ENCODE assay signal across 9 mouse cellular contexts in genomic region chr1:127270273-127271020, GRCm38 (mm10).
DNase-seq lines count a peak whose midpoint lies in the region; ATAC-seq and TF ChIP-seq lines count a peak whose summit lies in the region.
"Had no signal": no experiment of that assay in that cellular context is flagged by ENCODE, and none has a peak within 500 bp of the region (broad histone marks: within the 10 kb centered on the region; RNA-seq: fewer than 3 reads in every experiment).

No protein-coding gene starts in this region.

- H3K4me3 ChIP-seq in midbrain, embryonic 14.5 days (replicated peaks; ENCODE audit: low read depth, low read length) = no peak overlapping the region
- no peak overlapping the region for H3K4me3 ChIP-seq in midbrain, embryonic 15.5 days
- H3K4me3 ChIP-seq in liver, embryonic 15.5 days (replicated peaks) = no peak overlapping the region
- no peak overlapping the region for H3K4me3 ChIP-seq in stomach, postnatal 0 days (ENCODE audit: low read depth, low read length)
- H3K4me3 ChIP-seq: hindbrain, embryonic 10.5 days had no signal

- no peak for TF ChIP-seq CTCF in stomach, postnatal 0 days (IDR thresholded peaks at IDR 0.05; ENCODE audit: low read depth)

- peak; percentile 5 to 34 for DNase-seq in heart, adult 9 months (ENCODE audit: low spot score in 2 of 2)
- no peak for DNase-seq in heart, adult 8-10 months (ENCODE audit: low spot score)
- DNase-seq in midbrain, embryonic 14.5 days = peak; percentile 31
- DNase-seq in stomach, postnatal 0 days (ENCODE audit: low spot score) = no peak
- no peak for DNase-seq in Muller cell, postnatal 12 days (ENCODE audit: inconsistent ontology term)
- no peak for DNase-seq in frontal cortex, adult 2 months (ENCODE audit: extremely low spot score in 1 of 2, low spot score in 1 of 2)

- no peak for TF ChIP-seq EP300 in stomach, postnatal 0 days (optimal IDR thresholded peaks at IDR 0.05)

- 0 out of 2 replicates have a peak, but pooled peaks cover 4% of the 10 kb centered on the region for H3K4me1 ChIP-seq in midbrain, embryonic 14.5 days (ENCODE audit: control insufficient read depth, insufficient read depth, low read length)
- H3K4me1 ChIP-seq in midbrain, embryonic 15.5 days = peaks cover 6% of the 10 kb centered on the region
- no peaks in the 10 kb centered on the region for H3K4me1 ChIP-seq in liver, embryonic 15.5 days (replicated peaks)
- H3K4me1 ChIP-seq in stomach, postnatal 0 days (replicated peaks; ENCODE audit: control insufficient read depth, insufficient read depth) = no peaks in the 10 kb centered on the region
- H3K4me1 ChIP-seq: hindbrain, embryonic 10.5 days had no signal

- no peak for ATAC-seq in midbrain, embryonic 14.5 days (ENCODE audit: low FRiP score, low TSS enrichment)
- ATAC-seq in midbrain, embryonic 15.5 days (replicated peaks) = no peak
- ATAC-seq in liver, embryonic 15.5 days (ENCODE audit: insufficient read depth) = peak; percentile 51; the same call in 1 of the 2 replicates
- peak; percentile 76 for ATAC-seq in stomach, postnatal 0 days (ENCODE audit: low FRiP score, low TSS enrichment)

- H3K9me3 ChIP-seq in midbrain, embryonic 14.5 days (ENCODE audit: control insufficient read depth, low read length) = no peaks in the 10 kb centered on the region
- H3K9me3 ChIP-seq in midbrain, embryonic 15.5 days = no peaks in the 10 kb centered on the region
- no peaks in the 10 kb centered on the region for H3K9me3 ChIP-seq in liver, embryonic 15.5 days (replicated peaks)
- H3K9me3 ChIP-seq in stomach, postnatal 0 days (ENCODE audit: control insufficient read depth, low read length) = no peaks in the 10 kb centered on the region
- H3K9me3 ChIP-seq: hindbrain, embryonic 10.5 days had no signal

- no peak overlapping the region for H3K9ac ChIP-seq in midbrain, embryonic 14.5 days (replicated peaks; ENCODE audit: low read length)
- no peak overlapping the region for H3K9ac ChIP-seq in midbrain, embryonic 15.5 days
- H3K9ac ChIP-seq in liver, embryonic 15.5 days = no peak overlapping the region
- no peak overlapping the region for H3K9ac ChIP-seq in stomach, postnatal 0 days (ENCODE audit: low read length)

- H3K27ac ChIP-seq in midbrain, embryonic 14.5 days (replicated peaks; ENCODE audit: low read depth, low read length) = no peak overlapping the region
- no peak overlapping the region for H3K27ac ChIP-seq in midbrain, embryonic 15.5 days
- H3K27ac ChIP-seq in liver, embryonic 15.5 days (replicated peaks) = no peak overlapping the region
- H3K27ac ChIP-seq in stomach, postnatal 0 days (replicated peaks) = no peak overlapping the region
- H3K27ac ChIP-seq: hindbrain, embryonic 10.5 days had no signal

- H3K27me3 ChIP-seq in midbrain, embryonic 14.5 days (ENCODE audit: control insufficient read depth, insufficient read depth, low read length) = no peaks in the 10 kb centered on the region
- no peaks in the 10 kb centered on the region for H3K27me3 ChIP-seq in midbrain, embryonic 15.5 days (replicated peaks)
- H3K27me3 ChIP-seq in liver, embryonic 15.5 days = no peaks in the 10 kb centered on the region
- H3K27me3 ChIP-seq in stomach, postnatal 0 days (ENCODE audit: control insufficient read depth, insufficient read depth, low read length) = no peaks in the 10 kb centered on the region

- WGBS in midbrain, embryonic 14.5 days = 75% methylated on average over 13 of the region's 13 CpGs
- 76% methylated on average over 13 of the region's 13 CpGs for WGBS in midbrain, embryonic 15.5 days
- 67% methylated on average over 13 of the region's 13 CpGs for WGBS in liver, embryonic 15.5 days (ENCODE audit: insufficient replicate concordance)
- WGBS in stomach, postnatal 0 days = 57% methylated on average over 13 of the region's 13 CpGs

- H3K36me3 ChIP-seq in midbrain, embryonic 14.5 days (ENCODE audit: control insufficient read depth, insufficient read depth, low read length) = no peaks in the 10 kb centered on the region
- H3K36me3 ChIP-seq in midbrain, embryonic 15.5 days (replicated peaks) = no peaks in the 10 kb centered on the region
- no peaks in the 10 kb centered on the region for H3K36me3 ChIP-seq in liver, embryonic 15.5 days (replicated peaks)
- no peaks in the 10 kb centered on the region for H3K36me3 ChIP-seq in stomach, postnatal 0 days (ENCODE audit: control insufficient read depth, insufficient read depth, low read length)

- H3K4me2 ChIP-seq in midbrain, embryonic 14.5 days (ENCODE audit: low read length) = no peak overlapping the region
- no peak overlapping the region for H3K4me2 ChIP-seq in midbrain, embryonic 15.5 days
- H3K4me2 ChIP-seq in liver, embryonic 15.5 days = no peak overlapping the region
- H3K4me2 ChIP-seq in stomach, postnatal 0 days (replicated peaks; ENCODE audit: low read depth) = no peak overlapping the region

Comparison
In these comparisons a context has a peak if more than half of its experiments do, and no peak if none do; other contexts are left out.
1. DNase-seq: peak in heart, adult 9 months (2 of 2) and midbrain, embryonic 14.5 days (single experiment); none in heart, adult 8-10 months (single experiment), stomach, postnatal 0 days (single experiment), Muller cell, postnatal 12 days (single experiment) and frontal cortex, adult 2 months (0 of 2).
2. ATAC-seq: peak in liver, embryonic 15.5 days (single experiment) and stomach, postnatal 0 days (single experiment); none in midbrain, embryonic 14.5 days (single experiment) and midbrain, embryonic 15.5 days (single experiment).